Mouse (Mus musculus) embryonic facial prominence, embryonic 11.5 days (tissue): ENCODE data around the gene Htr5b. TPM values are rescaled to one million over a fixed set of nuclear protein-coding genes. Genes with fewer than 3 reads are reported as not detected.

Experiments used
- ATAC-seq: fragments of 200-750 bp; cut with Nextera tagmentation; replicated peaks from 2 replicates; pipeline ENCODE4 v1.8.0; 2017; ENCODE audit warnings: low read depth; ENCODE audit not compliant: insufficient number of reproducible peaks, low FRiP score, low TSS enrichment
- DNase-seq: peaks from one replicate; pipeline ENCODE4 v3.0.0-alpha.2; 2015; ENCODE audit warnings: low spot score
- H3K27ac ChIP-seq: fragments of 300-500 bp; sonication (generic); replicated peaks from 2 replicates; pipeline ENCODE4 v1.5.1; 2014; ENCODE audit warnings: mild to moderate bottlenecking, low read depth, low read length, control low read depth
- H3K27me3 ChIP-seq: fragments of 300-500 bp; sonication (generic); 2 replicates; pipeline ENCODE4 v1.6.1; 2014; ENCODE audit warnings: mild to moderate bottlenecking, low read length, moderate library complexity, mixed read lengths; ENCODE audit not compliant: control insufficient read depth, insufficient read depth
- H3K36me3 ChIP-seq: fragments of 300-500 bp; sonication (generic); replicated peaks from 2 replicates; pipeline ENCODE4 v1.6.1; 2014; ENCODE audit warnings: low read depth, mild to moderate bottlenecking, low read length, moderate library complexity, mixed read lengths; ENCODE audit not compliant: control insufficient read depth, insufficient read depth
- H3K4me1 ChIP-seq: fragments of 300-500 bp; sonication (generic); 2 replicates; pipeline ENCODE4 v1.6.1; 2014; ENCODE audit warnings: low read length, mixed read lengths; ENCODE audit not compliant: control insufficient read depth, insufficient read depth
- H3K4me2 ChIP-seq: fragments of 300-500 bp; sonication (generic); 2 replicates; pipeline ENCODE4 v1.6.1; 2014; ENCODE audit warnings: low read depth, mild to moderate bottlenecking, control low read depth, low read length, moderate library complexity
- H3K4me3 ChIP-seq: fragments of 300-500 bp; sonication (generic); 2 replicates; pipeline ENCODE4 v1.5.1; 2014; ENCODE audit warnings: low read depth, low read length, control low read depth
- H3K9ac ChIP-seq: fragments of 300-500 bp; sonication (generic); replicated peaks from 2 replicates; pipeline ENCODE4 v1.6.1; 2014; ENCODE audit warnings: mild to moderate bottlenecking, control low read depth, low read length
- H3K9me3 ChIP-seq: fragments of 300-500 bp; sonication (generic); replicated peaks from 2 replicates; pipeline ENCODE4 v1.6.1; 2016; ENCODE audit warnings: mild to moderate bottlenecking, low read length, inconsistent platforms, mixed read lengths; ENCODE audit not compliant: control insufficient read depth
- WGBS: fragments of 180-500 bp; shearing (Covaris S2); extraction: QIAGEN DNeasy Blood & Tissue Kit; methylation state at CpG from one replicate; pipeline ENCODE4 v1.1.7; 2014; 5-methylcytosine and 5-hydroxymethylcytosine counted together
- polyA plus RNA-seq: library from polyadenylated mRNA; unstranded; fragments of >200 nt; fragmentation: Nextera tagmentation; extraction: Ambion mirVana; gene quantifications from 2 replicates; pipeline ENCODE4 v1.2.1, GENCODE M21; 2014

Htr5b gene
- polyA plus RNA-seq, 1 experiment from 2014 or later, result 0.28 TPM

DNA sequence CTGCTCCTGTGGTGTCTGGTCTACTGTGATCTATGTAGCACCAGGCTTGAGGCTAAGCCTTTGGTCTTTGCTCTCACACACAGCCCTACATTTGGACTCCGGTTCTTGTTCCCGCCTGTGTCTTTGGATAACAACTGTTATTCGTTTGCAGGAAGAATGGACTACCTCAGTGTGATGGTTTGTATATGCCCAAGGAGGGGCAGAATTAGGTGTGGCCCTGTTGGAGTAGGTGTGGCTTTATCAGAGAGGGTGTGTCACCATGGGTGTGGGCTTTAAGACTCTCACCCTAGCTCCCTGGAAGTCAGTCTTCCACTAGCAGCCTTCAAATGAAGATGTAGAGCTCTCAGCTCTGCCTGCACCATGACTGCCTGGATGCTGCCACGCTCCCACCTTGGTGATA, 20.4 kb upstream of the Htr5b start:
- no peaks in the 10 kb centered on the region for H3K27me3 ChIP-seq
- DNase-seq (no peak), ATAC-seq (no peak)
- no peak overlapping the region for H3K9ac ChIP-seq
- 95% methylated on average over 4 of the region's 4 CpGs for WGBS
- H3K4me3 ChIP-seq, result no peak overlapping the region
- H3K4me1 ChIP-seq, result no peaks in the 10 kb centered on the region
- H3K4me2 ChIP-seq, result no peak overlapping the region
- H3K36me3 ChIP-seq, result no peaks in the 10 kb centered on the region; the same call in 1 of the 2 replicates
- H3K27ac ChIP-seq, result no peak overlapping the region
- no peaks in the 10 kb centered on the region for H3K9me3 ChIP-seq

DNA sequence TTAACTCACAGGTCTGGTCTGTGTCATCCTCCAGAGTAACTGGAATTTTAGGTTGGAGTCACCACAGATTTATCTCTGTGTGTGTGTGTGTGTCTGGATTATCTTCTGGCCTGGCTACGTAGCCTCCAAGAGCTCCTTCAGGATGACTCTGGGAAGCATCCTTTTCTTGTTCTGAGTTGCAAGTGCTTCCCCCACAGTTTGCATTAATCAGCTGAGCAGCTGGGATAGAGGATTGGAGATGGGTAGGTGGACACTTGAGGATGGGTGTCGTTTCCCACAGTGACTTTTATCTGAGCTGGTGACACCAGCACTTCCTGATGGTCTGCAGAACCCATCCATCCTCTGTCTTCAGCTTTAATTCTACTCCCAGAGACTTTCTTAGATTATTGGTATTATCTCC, 18.6 kb upstream of the Htr5b start:
- Histone ChIP-seq H3K27ac (no peak overlapping the region), H3K36me3 (no peaks in the 10 kb centered on the region), H3K4me2 (no peak overlapping the region), H3K9ac (no peak overlapping the region), H3K4me3 (no peak overlapping the region), H3K4me1 (no peaks in the 10 kb centered on the region), H3K9me3 (no peaks in the 10 kb centered on the region), H3K27me3 (no peaks in the 10 kb centered on the region)
- ATAC-seq, result no peak
- WGBS, result 72% methylated on average over 2 of the region's 2 CpGs
- no peak for DNase-seq

DNA sequence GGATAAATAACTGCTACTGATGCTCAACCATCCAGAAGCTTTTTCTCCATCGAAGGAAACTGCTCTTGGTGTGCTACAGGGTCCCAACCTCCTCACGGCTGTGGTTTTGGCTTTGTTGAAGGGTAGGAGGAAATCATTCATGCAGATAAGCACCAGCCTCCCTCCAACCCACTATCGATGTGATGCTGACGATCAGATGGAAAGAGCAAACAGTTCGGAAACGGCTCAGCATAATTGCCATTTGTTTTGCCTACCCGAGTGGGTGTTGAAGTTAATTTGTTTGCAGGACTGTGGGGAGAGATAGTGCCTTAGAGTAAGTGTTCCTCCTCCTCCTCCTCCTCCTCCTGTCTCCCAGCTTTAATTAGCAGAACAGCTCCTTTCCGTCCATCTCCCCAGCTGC, 12.1 kb upstream of the Htr5b start:
- DNase-seq (no peak), ATAC-seq (no peak)
- no peak overlapping the region for H3K27ac ChIP-seq
- H3K4me2 ChIP-seq, result no peak overlapping the region
- H3K27me3 ChIP-seq, result no peaks in the 10 kb centered on the region
- no peaks in the 10 kb centered on the region for H3K36me3 ChIP-seq
- H3K9me3 ChIP-seq, result no peaks in the 10 kb centered on the region
- no peak overlapping the region for H3K4me3 ChIP-seq
- WGBS, result 84% methylated on average over 8 of the region's 8 CpGs
- no peaks in the 10 kb centered on the region for H3K4me1 ChIP-seq
- H3K9ac ChIP-seq, result no peak overlapping the region

DNA sequence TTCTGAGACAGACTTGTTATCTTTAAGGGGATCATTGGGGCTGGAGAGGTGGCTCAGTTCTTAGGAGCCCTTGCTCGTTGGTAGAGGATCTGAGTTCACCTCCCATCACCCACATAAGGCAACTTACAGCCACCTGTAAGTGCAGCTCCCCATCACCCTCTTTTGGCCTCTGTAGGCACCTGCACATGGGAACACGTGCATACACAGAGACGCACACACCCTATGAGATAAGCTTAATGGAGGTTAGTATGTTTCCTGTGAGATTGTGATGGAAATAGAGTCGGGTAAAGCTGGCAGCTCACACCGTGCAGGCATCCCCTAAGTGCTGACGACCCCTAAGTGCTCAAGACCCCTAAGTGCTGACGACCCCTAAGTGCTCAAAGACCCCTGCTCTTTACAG, 3.2 kb upstream of the Htr5b start:
- WGBS, result 75% methylated on average over 7 of the region's 7 CpGs
- H3K27ac ChIP-seq, result no peak overlapping the region

DNA sequence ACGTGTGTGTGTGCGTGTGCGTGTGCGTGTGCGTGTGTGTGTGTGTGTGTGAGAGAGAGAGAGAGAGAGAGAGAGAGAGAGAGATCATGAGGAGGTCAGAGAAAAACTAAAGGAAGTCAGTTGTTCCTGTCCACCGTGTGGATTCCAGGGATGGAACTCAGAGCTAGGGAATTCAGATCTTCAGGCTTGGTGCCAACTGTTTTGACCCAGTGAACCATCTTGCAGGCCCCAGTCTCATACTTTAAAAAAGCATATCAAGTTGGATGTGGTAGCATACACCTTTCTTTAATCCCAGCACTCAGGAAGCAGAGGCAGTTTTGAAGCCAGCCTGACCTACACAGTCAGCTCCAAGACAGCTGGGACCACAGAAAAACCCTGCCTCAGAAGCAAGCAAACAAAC, 1.0 kb upstream of the Htr5b start:
- no peak for DNase-seq
- Histone ChIP-seq H3K27me3 (peaks cover 9% of the 10 kb centered on the region), H3K4me3 (no peak overlapping the region), H3K4me2 (no peak overlapping the region), H3K27ac (no peak overlapping the region), H3K9ac (no peak overlapping the region), H3K9me3 (no peaks in the 10 kb centered on the region), H3K36me3 (no peaks in the 10 kb centered on the region), H3K4me1 (no peaks in the 10 kb centered on the region; the same call in 1 of the 2 replicates)
- WGBS, result 87% methylated on average over 6 of the region's 6 CpGs
- ATAC-seq, result no peak

More for the DNA sequence above, 3.2 kb upstream of the Htr5b start:
- DNase-seq, result no peak
- Histone ChIP-seq H3K9ac (no peak overlapping the region), H3K27me3 (peaks cover 9% of the 10 kb centered on the region), H3K36me3 (no peaks in the 10 kb centered on the region), H3K4me2 (no peak overlapping the region), H3K4me3 (no peak overlapping the region), H3K9me3 (no peaks in the 10 kb centered on the region), H3K4me1 (no peaks in the 10 kb centered on the region; the same call in 1 of the 2 replicates)
- ATAC-seq, result no peak

DNA sequence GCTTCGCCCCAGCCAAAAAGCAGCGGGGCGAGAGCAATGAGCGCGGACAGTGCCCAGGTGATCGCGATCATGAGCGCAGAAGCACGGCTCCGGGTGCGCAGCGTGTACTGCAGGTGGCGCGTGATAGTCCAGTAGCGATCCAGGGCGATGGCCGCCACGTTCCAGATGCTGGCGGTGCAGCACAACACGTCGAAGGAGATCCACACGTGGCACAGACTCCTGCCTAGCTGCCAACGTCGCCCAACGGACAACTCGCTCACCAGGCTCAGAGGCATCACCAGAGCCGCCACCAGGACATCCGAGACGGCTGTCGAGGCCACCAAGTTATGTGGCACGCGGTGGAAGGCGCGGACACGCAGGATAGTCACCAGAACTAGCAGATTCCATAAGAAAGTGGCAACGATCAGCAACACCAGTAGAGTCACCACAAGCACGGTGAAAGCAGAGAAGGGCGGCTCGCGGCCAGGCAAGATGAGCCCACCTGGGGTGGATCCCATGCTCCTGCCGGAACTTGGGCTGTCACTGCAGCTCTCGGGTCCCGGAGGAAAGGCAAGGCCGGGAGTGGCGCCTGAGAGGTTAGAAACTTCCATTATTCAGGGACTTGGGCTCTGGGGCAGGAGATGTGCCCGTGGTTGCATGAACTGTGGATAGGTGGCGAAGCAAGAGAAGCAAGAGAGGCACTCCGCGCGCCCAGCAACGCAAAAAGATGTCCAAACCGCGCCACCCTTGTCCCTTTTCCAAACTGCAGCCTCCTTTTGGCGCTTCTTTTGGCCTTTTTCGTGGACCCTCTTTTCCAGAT, 466 bp downstream of the Htr5b start:
- H3K4me1 ChIP-seq, result no peaks in the 10 kb centered on the region; the same call in 1 of the 2 replicates
- H3K27me3 ChIP-seq, result peaks cover 9% of the 10 kb centered on the region
- H3K36me3 ChIP-seq, result no peaks in the 10 kb centered on the region
- H3K9ac ChIP-seq, result no peak overlapping the region
- 12% methylated on average over 55 of the region's 55 CpGs for WGBS
- no peak overlapping the region for H3K27ac ChIP-seq
- peak; percentile 45; the same call in 1 of the 2 replicates for ATAC-seq
- H3K4me2 ChIP-seq, result peak overlapping the region; percentile 47
- DNase-seq, result peak; percentile 41
- no peaks in the 10 kb centered on the region for H3K9me3 ChIP-seq
- peak overlapping the region; percentile 31 for H3K4me3 ChIP-seq

DNA sequence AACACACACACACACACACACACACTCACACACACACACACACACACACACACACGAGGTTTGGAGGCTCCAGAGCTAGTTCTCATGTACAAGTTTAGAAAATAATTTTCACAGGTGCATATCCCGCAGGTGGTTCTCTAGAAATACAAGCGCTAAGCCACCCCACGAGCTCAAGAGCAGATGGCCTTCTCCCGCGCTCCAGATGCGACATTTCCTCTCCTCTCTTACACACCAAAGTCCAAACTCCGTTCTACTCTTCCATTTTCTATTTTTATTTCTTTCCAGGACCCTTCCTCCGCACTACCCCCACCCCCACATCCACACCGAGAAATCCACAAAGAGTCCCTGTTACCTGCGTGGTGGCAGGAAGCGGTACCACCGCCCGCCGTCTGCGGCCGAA, 1.2 kb downstream of the Htr5b start:
- DNase-seq (no peak), ATAC-seq (no peak)
- no peaks in the 10 kb centered on the region for H3K36me3 ChIP-seq
- H3K4me2 ChIP-seq, result no peak overlapping the region; the same call in 1 of the 2 replicates
- no peak overlapping the region for H3K4me3 ChIP-seq
- H3K27ac ChIP-seq, result no peak overlapping the region
- no peaks in the 10 kb centered on the region for H3K9me3 ChIP-seq
- H3K27me3 ChIP-seq, result peaks cover 9% of the 10 kb centered on the region
- H3K9ac ChIP-seq, result no peak overlapping the region
- H3K4me1 ChIP-seq, result no peaks in the 10 kb centered on the region; the same call in 1 of the 2 replicates
- 57% methylated on average over 17 of the region's 17 CpGs for WGBS

DNA sequence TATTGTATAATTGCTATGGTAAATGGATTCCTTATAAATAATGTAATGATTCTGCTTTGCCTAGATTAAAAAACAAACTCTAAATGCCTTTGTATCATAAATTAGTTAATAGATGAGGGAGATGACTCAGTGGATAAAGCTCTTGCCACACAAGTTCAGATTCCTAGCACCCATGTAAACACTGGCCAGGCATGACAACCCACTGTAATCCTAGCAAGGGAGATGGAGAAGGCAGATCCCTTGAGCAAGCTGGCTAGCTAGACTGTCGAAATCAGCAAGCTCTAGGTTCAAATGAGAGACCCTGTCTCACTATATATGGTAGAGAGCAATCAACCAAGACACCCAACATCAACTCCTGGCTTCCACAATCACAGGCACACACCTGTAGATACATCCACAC, 9.7 kb downstream of the Htr5b start:
- H3K36me3 ChIP-seq, result no peaks in the 10 kb centered on the region
- no peak overlapping the region for H3K27ac ChIP-seq
- no peaks in the 10 kb centered on the region for H3K27me3 ChIP-seq
- no peaks in the 10 kb centered on the region for H3K9me3 ChIP-seq
- H3K4me1 ChIP-seq, result no peaks in the 10 kb centered on the region
- no peak overlapping the region for H3K4me2 ChIP-seq
- no peak for ATAC-seq
- DNase-seq, result no peak
- no peak overlapping the region for H3K9ac ChIP-seq
- 83% methylated on average over 1 of the region's 1 CpGs for WGBS
- H3K4me3 ChIP-seq, result no peak overlapping the region
